Mouse (Mus musculus): ENCODE measurements around the gene Cul9.

Gene Cul9

GRCm38 (mm10) chr17:46552841-46553423, 6.7 kb upstream of the Cul9 start:
- DNase-seq: peak; percentile 94

- no peak for DNase-seq
Observed at GRCm38 (mm10) chr17:46552151-46552550, 6.0 kb upstream of the Cul9 start.

- no peak for DNase-seq
Observed at GRCm38 (mm10) chr17:46551369-46551768, 5.2 kb upstream of the Cul9 start.

GRCm38 (mm10) chr17:46550904-46551303, 4.7 kb upstream of the Cul9 start:
- no peak for DNase-seq

- DNase-seq: no peak
Observed at GRCm38 (mm10) chr17:46549642-46550041, 3.5 kb upstream of the Cul9 start.

- no peak for DNase-seq
Observed at GRCm38 (mm10) chr17:46549193-46549592, 3.0 kb upstream of the Cul9 start.

GRCm38 (mm10) chr17:46548741-46549140, 2.6 kb upstream of the Cul9 start:
- DNase-seq: no peak

- DNase-seq: no peak
Observed at GRCm38 (mm10) chr17:46547923-46548322, 1.7 kb upstream of the Cul9 start.

GRCm38 (mm10) chr17:46546995-46547394, 807 bp upstream of the Cul9 start:
- DNase-seq: no peak

GRCm38 (mm10) chr17:46546591-46546990, 403 bp upstream of the Cul9 start:
- DNase-seq: no peak

GRCm38 (mm10) chr17:46543661-46544060, 2.5 kb downstream of the Cul9 start:
- no peak for DNase-seq

- DNase-seq: peak; percentile 46
Observed at GRCm38 (mm10) chr17:46525579-46526307, 20.4 kb downstream of the Cul9 start.

GRCm38 (mm10) chr17:46525065-46525464, 21.1 kb downstream of the Cul9 start:
- DNase-seq: no peak

- DNase-seq: no peak
Observed at GRCm38 (mm10) chr17:46521963-46522668, 24.1 kb downstream of the Cul9 start.

- DNase-seq: no peak
Observed at GRCm38 (mm10) chr17:46521174-46521573, 25.0 kb downstream of the Cul9 start.

GRCm38 (mm10) chr17:46520385-46520979, 25.7 kb downstream of the Cul9 start:
- no peak for DNase-seq

- DNase-seq: no peak
Observed at GRCm38 (mm10) chr17:46519971-46520370, 26.2 kb downstream of the Cul9 start.

GRCm38 (mm10) chr17:46513329-46513728, 32.9 kb downstream of the Cul9 start:
- no peak for DNase-seq

- DNase-seq: no peak
Observed at GRCm38 (mm10) chr17:46511059-46511710, 35.0 kb downstream of the Cul9 start.

GRCm38 (mm10) chr17:46505617-46506016, 40.6 kb downstream of the Cul9 start:
- no peak for DNase-seq

GRCm38 (mm10) chr17:46503847-46504638, 42.1 kb downstream of the Cul9 start:
- no peak for DNase-seq

GRCm38 (mm10) chr17:46502775-46503174, 43.4 kb downstream of the Cul9 start:
- no peak for DNase-seq

All from right cerebral cortex, adult 18-20 months (tissue).